Mouse (Mus musculus): Measurements from ENCODE around the gene Adgrg1.

The Adgrg1 gene

DNA sequence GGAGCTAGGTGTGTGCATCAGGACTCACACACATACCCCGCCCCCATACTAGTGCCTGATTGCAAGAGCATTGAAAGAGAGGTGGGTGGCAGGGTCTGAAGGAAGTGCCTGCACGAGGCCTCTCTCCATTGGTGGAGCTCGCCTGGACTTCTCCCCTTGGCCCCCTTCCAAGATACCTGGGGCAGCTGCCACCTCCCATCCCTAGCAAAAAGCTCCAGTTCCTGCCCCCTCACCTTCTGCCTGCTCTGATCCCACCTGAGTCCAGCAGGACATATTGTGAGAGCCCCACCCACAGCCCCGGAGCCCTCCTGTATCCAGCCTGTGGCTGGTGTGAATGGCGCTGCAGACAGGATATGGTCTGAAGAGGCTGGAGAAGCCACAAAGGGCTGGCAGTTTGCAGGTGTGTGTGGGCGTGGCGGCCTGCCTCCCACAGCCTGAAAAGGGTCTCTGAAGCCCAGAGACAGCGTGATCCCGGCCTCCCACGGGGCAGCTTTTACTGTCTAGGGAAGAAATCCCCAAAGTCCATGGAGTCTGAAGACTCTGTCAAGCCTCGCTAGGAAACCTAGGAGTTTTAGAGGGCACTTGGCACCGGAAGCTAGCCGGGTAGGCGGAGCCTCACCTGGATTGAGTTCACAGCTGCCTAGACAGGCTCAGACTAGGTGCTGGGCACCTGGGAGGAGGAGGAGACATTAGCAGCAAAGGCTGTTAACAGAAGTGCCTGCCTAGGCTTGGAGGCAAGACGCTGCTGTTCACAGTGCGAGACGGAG is 2.3 kb downstream of the Adgrg1 start:
- DNase-seq (ENCODE audit: low read depth, low spot score), result no peak

DNA sequence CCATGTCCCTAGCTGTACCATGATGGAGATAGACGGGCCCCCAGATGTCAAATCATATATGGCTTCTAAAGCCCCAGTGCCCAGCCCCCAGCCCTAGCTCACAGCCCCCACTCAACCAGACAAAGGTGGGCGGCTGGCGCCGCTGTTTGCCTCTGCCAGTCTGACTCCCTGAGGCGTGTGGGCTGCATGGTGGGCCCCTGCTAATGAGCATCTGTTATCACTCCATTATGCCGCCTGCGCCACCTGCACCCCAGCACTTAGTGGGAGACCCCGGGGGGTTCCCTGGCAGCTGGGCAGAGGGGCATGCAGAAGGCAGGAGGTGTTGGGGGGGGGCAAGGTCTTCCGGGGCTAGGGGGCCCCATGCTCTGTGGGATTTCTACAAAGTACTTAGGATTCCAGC is 3.6 kb downstream of the Adgrg1 start:
- DNase-seq (ENCODE audit: low read depth, low spot score), result no peak

GRCm38 (mm10) chr8:94978593-94979319 is 4.2 kb downstream of the Adgrg1 start:
- no peak for DNase-seq (ENCODE audit: low read depth, low spot score)

DNA sequence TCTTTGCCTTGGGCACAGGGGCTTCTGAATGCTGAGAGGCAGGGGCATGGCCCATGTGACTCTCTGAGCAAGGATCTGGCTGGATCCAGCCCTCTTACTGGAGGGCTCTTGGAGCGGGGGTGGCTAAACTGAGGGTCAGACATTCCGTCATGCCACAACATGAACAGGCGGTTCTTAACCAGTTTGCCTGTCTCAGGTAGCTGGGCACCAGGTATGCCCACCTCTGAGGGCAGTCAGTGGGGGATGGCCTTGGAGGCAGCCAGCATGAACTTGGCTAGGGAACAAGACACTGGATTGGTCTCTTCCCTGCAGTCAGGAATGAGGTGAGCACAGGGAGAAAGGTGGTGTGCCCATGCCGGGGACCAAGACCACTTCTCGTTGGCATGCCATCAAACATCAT is 5.6 kb downstream of the Adgrg1 start:
- DNase-seq (ENCODE audit: low read depth, low spot score), result no peak

- no peak for DNase-seq (ENCODE audit: low read depth, low spot score)
Measured at GRCm38 (mm10) chr8:94980976-94981375, 6.4 kb downstream of the Adgrg1 start.

DNA sequence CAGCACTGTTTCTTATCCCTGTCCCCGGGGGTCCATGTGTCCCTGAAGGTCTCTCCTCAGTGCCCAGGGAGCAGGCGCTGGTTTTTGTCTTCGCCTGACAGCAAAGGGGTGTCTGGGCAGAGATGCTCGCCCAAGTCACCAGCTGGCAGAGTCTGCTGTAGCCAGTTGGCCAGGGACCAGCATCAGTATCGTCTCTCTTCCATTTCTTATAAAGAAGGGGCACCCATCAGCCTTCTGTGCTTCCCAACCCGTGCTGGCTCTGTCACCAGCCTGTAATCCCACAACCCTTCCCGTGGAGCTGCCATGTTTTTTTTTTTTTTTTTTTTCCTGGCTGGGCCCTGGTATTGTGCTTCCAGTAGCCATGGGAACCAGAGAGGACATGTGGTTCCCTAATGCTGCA is 7.3 kb downstream of the Adgrg1 start:
- DNase-seq (ENCODE audit: low read depth, low spot score), result no peak

DNA sequence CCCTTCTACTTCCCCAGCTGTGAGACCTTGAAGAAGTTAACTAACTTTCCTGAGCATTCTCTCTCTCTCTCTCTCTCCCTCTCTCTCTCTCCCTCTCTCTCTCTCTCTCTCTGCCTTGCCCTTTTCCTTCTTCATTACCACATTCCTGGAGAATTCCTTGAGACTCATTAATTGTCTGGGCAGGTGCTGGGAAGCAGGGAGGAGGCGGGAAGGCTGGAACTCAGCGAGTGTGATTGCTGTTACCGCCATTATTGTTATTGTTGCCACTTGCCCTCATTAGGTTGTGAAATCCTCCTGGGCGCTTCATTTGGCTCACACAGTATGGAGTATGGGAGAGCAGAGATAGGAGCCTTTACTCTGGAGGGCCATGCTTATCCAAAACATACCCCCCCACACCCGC is 8.6 kb downstream of the Adgrg1 start:
- no peak for DNase-seq (ENCODE audit: low read depth, low spot score)

DNA sequence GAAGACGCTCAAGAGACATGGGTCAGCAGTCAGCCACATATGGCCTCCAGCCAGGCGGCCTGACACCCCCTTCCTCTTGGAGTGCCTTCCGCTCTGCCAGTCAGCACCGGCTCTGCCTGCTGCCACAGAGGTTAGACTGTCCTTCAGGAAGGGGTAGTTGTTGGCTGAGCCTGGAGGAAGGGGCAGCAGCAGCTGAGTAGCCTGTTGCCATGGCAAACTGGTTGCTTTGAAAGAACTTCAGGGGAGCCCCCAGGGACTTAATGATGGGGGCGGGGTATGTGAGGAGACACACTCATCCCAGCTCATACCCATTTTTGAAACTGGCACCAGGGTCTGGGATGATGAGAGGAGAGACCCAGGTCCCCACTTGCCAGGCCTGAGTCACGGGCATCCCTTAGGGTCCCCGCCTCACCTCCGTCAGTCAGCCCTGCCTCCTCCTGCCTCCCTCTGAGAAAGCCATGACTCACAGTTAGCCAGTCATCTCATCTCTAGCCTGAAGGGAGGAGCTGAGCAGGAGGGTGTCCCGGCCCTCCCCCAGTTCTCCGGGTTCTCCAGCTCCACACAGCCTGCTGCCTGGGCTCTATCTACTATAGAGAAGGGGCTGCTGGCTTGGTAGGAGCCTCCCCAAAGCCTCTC is 9.4 kb downstream of the Adgrg1 start:
- no peak for DNase-seq (ENCODE audit: low read depth, low spot score)

DNA sequence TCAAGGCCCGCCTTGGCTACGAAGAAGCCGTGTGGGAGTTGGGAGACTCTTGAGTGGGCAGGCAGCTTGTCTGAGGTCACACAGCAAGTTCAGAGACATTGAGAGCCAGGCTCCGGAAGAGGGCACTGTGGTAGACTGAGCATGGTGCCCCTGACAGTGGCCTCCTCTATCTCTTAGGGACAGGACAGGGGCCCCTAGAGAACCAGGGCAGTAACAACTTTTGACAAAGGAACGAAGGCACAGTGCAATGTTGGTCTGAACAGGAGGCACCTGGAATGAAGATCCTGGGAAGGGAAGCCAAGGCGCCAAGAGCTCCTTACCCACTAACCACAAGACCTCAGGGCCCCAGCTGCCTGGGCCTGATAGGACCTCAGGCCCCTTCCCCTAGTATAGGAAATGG is 10.5 kb downstream of the Adgrg1 start:
- DNase-seq (ENCODE audit: low read depth, low spot score), result no peak

- DNase-seq (ENCODE audit: low read depth, low spot score), result no peak
Measured at GRCm38 (mm10) chr8:94986676-94987075, 12.1 kb downstream of the Adgrg1 start.

- no peak for DNase-seq (ENCODE audit: low read depth, low spot score)
Measured at GRCm38 (mm10) chr8:94987553-94987952, 13.0 kb downstream of the Adgrg1 start.

- DNase-seq (ENCODE audit: low read depth, low spot score), result no peak
Measured at GRCm38 (mm10) chr8:94988619-94989018, 14.1 kb downstream of the Adgrg1 start.

DNA sequence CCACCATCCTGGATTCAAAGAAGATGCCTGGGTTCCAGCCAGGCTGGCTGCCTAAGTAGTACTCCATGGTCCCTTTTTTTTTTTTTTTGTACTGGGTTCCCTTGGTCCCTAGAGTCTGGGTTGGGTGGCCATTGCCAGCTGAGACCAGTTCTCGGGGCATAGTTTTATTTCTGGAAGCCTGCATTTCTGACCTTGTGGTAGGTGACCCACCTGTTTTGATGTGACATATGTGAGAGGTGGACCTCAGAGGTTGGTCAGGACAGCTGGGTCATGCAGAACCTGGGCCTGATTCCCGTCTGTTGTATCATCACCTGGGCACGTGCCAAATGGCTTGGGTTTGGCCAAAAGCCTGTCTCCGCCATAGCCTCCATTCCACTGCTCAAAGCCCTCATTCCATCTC is 15.2 kb downstream of the Adgrg1 start:
- no peak for DNase-seq (ENCODE audit: low read depth, low spot score)

GRCm38 (mm10) chr8:94990598-94991453 is 16.3 kb downstream of the Adgrg1 start:
- DNase-seq (ENCODE audit: low read depth, low spot score), result no peak

GRCm38 (mm10) chr8:94991454-94991994 is 17.0 kb downstream of the Adgrg1 start:
- DNase-seq (ENCODE audit: low read depth, low spot score), result no peak

- DNase-seq (ENCODE audit: low read depth, low spot score), result no peak
Measured at GRCm38 (mm10) chr8:94992010-94992409, 17.5 kb downstream of the Adgrg1 start.

GRCm38 (mm10) chr8:94992534-94992933 is 18.0 kb downstream of the Adgrg1 start:
- DNase-seq (ENCODE audit: low read depth, low spot score), result no peak

DNA sequence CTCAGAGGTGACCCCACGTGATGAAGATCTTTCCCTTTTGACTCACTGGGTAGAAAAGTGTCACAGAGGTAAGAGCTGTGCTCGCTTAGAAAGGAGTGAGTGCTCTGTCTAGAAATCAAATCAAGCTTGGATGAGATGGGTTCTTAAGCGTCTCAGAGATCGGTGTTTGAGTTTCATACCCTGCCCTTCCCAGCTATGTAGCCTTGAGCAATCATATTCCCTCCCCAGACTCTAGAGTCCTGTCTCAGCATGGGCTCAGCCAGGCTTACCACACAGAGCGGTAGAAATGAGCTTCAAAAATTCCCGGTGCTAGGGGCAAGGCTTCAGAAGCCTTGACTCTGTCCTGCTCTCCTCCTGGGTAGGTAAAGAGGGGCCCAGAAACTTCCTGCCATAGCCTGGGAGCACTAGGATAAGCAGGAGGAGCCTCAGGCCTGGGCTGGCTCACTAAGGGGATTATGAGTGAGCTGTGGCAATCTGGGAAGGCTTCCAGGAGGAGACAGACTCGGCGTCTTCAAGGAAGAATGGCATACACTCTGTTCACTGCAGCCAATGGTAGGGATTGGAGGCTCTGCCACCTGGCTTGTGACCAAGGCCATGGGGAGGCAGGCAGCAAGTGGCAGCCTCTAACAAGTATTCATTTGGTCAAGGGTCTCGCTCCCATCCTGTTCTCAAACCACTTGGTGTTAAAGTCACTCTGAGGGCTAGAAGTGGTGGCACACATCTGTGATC is 18.6 kb downstream of the Adgrg1 start:
- DNase-seq (ENCODE audit: low read depth, low spot score), result no peak

DNA sequence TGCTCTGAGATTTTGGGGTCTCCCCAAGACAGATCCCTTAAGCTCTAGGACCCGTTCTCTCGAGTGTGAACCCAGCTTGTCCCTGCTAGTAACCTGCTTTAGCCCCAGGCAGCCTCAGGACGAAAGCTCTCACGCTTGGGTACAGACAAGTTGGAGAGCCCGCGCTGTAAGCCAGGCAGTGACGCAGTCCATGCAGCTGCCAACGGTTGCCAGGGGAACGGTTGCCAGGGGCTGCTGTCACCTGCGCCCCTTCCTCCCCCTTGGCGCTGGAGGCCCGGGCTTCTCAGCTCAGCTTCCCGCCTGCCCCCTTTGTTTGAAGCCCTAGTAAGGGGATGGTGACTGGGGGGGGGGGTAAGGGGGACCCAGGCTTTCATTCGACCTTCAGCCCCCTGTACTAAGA is 19.5 kb downstream of the Adgrg1 start:
- no peak for DNase-seq (ENCODE audit: low read depth, low spot score)

- DNase-seq (ENCODE audit: low read depth, low spot score), result no peak
Measured at GRCm38 (mm10) chr8:94994510-94994909, 20.0 kb downstream of the Adgrg1 start.
